Mouse (Mus musculus): ENCODE data around the gene Atg4c.

DNA sequence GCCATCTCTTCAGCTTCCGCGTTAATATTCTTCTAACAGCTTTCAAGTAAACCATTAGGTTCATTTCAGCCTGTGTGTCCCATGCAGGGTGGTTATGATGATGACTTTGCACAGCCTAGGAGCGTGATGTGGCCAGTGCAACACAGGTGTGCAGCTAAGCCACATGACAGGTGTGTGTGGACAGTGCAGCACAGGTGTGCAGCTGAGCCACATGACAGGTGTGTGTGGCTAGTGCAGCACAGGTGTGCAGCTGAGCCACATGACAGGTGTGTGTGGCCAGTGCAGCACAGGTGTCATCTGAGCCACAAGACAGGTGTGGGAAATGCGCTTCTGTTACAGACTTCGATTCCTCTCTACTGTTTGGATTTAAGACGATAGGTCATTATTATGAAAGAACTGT, 12.0 kb downstream of the Atg4c start:
- TF ChIP-seq POLR2A (IDR thresholded peaks at IDR 0.05; ENCODE audit: control insufficient read depth in 1 of 2, insufficient read depth in 1 of 2, low read depth in 1 of 2, low read length in 2 of 2, poor library complexity in 1 of 2) = no peak
- TF ChIP-seq RAD21 (IDR thresholded peaks at IDR 0.05; ENCODE audit: low read depth, low read length) = no peak
- no peak for TF ChIP-seq BHLHE40 (IDR thresholded peaks at IDR 0.05; ENCODE audit: borderline replicate concordance, low read depth, low read length)
- no peak for TF ChIP-seq GABPA (IDR thresholded peaks at IDR 0.05; ENCODE audit: low read depth, low read length)
- TF ChIP-seq CTCF (IDR thresholded peaks at IDR 0.05 in 2 of 3, conservative IDR thresholded peaks at IDR 0.05 in 1 of 3; ENCODE audit: control insufficient read depth in 1 of 3, insufficient read depth in 1 of 3, low read depth in 2 of 3, low read length in 3 of 3, poor library complexity in 1 of 3, severe bottlenecking in 1 of 3) = no peak
- TF ChIP-seq EP300 (IDR thresholded peaks at IDR 0.05; ENCODE audit: low read depth in 1 of 2, low read length in 2 of 2) = no peak
- TF ChIP-seq CHD1 (IDR thresholded peaks at IDR 0.05; ENCODE audit: low read depth, low read length) = no peak
- TF ChIP-seq TAL1 (IDR thresholded peaks at IDR 0.05; ENCODE audit: low read length) = no peak
- no peak for TF ChIP-seq MAFK (IDR thresholded peaks at IDR 0.05; ENCODE audit: borderline replicate concordance, low read depth, low read length)
- TF ChIP-seq MYC (IDR thresholded peaks at IDR 0.05; ENCODE audit: low read depth, low read length) = no peak
- TF ChIP-seq GATA1 (IDR thresholded peaks at IDR 0.05; ENCODE audit: low read depth, low read length) = no peak
- no peak for TF ChIP-seq MAZ (IDR thresholded peaks at IDR 0.05; ENCODE audit: low read depth, low read length)
- TF ChIP-seq ELF1 (IDR thresholded peaks at IDR 0.05; ENCODE audit: low read depth, low read length) = no peak
- no peak for TF ChIP-seq ZKSCAN1 (IDR thresholded peaks at IDR 0.05; ENCODE audit: low read depth, low read length)
